Mouse (Mus musculus) embryonic facial prominence, embryonic 15.5 days (tissue): ENCODE data around the gene Fam98c. TPM values are rescaled to one million over a fixed set of nuclear protein-coding genes. Genes with fewer than 3 reads are reported as not detected.

Experiments used
- ATAC-seq: fragments of 200-750 bp; cut with Nextera tagmentation; 2 replicates; pipeline ENCODE4 v1.8.0; 2017; ENCODE audit warnings: low read depth, moderate TSS enrichment; ENCODE audit not compliant: insufficient number of reproducible peaks, low FRiP score, low TSS enrichment
- H3K27ac ChIP-seq: fragments of 300-500 bp; sonication (generic); replicated peaks from 2 replicates; pipeline ENCODE4 v1.5.1; 2015; ENCODE audit warnings: mild to moderate bottlenecking, inconsistent platforms
- H3K27me3 ChIP-seq: fragments of 300-500 bp; sonication (generic); 2 replicates; pipeline ENCODE4 v1.6.1; 2015; ENCODE audit warnings: inconsistent platforms
- H3K36me3 ChIP-seq: fragments of 300-500 bp; sonication (generic); 2 replicates; pipeline ENCODE4 v1.6.1; 2015; ENCODE audit warnings: mild to moderate bottlenecking, inconsistent platforms
- H3K4me1 ChIP-seq: fragments of 300-500 bp; sonication (generic); 2 replicates; pipeline ENCODE4 v1.6.1; 2015; ENCODE audit warnings: inconsistent platforms
- H3K4me2 ChIP-seq: fragments of 300-500 bp; sonication (generic); replicated peaks from 2 replicates; pipeline ENCODE4 v1.6.1; 2015; ENCODE audit warnings: mild to moderate bottlenecking, inconsistent platforms
- H3K4me3 ChIP-seq: fragments of 300-500 bp; sonication (generic); replicated peaks from 2 replicates; pipeline ENCODE4 v1.5.1; 2015; ENCODE audit warnings: mild to moderate bottlenecking, inconsistent platforms
- H3K9ac ChIP-seq: fragments of 300-500 bp; sonication (generic); 2 replicates; pipeline ENCODE4 v1.6.1; 2015; ENCODE audit warnings: inconsistent platforms
- H3K9me3 ChIP-seq: fragments of 300-500 bp; sonication (generic); replicated peaks from 2 replicates; pipeline ENCODE4 v1.6.1; 2016; ENCODE audit warnings: inconsistent platforms
- WGBS: fragments of 180-500 bp; shearing (Covaris S2); methylation state at CpG from one replicate; pipeline ENCODE4 v1.1.7; 2015; 5-methylcytosine and 5-hydroxymethylcytosine counted together
- polyA plus RNA-seq: library from polyadenylated mRNA; unstranded; fragments of >200 nt; fragmentation: Nextera tagmentation; extraction: Ambion mirVana; gene quantifications from 2 replicates; pipeline ENCODE4 v1.2.1, GENCODE M21; 2015

Fam98c gene
- polyA plus RNA-seq, 1 experiment from 2014 or later, result 24.6 TPM

- Histone ChIP-seq H3K4me3 (no peak overlapping the region), H3K9ac (no peak overlapping the region), H3K4me2 (no peak overlapping the region), H3K27ac (no peak overlapping the region), H3K27me3 (no peaks in the 10 kb centered on the region), H3K4me1 (peaks cover 12% of the 10 kb centered on the region), H3K36me3 (no peaks in the 10 kb centered on the region), H3K9me3 (no peaks in the 10 kb centered on the region)
- no peak for ATAC-seq
- 56% methylated on average over 2 of the region's 2 CpGs for WGBS
These were observed 27.3 kb downstream of the Fam98c start for GRCm38 (mm10) chr7:29128725-29129124.

GRCm38 (mm10) chr7:29126173-29126915 lies 29.7 kb downstream of the Fam98c start:
- H3K4me3 ChIP-seq, result no peak overlapping the region
- 20% methylated on average over 7 of the region's 7 CpGs for WGBS
- H3K4me1 ChIP-seq, result peaks cover 12% of the 10 kb centered on the region
- H3K27ac ChIP-seq, result no peak overlapping the region
- H3K9ac ChIP-seq, result no peak overlapping the region
- no peak overlapping the region for H3K4me2 ChIP-seq
- no peaks in the 10 kb centered on the region for H3K9me3 ChIP-seq
- H3K36me3 ChIP-seq, result no peaks in the 10 kb centered on the region
- H3K27me3 ChIP-seq, result no peaks in the 10 kb centered on the region
- ATAC-seq, result no peak

GRCm38 (mm10) chr7:29124970-29125369 lies 31.1 kb downstream of the Fam98c start, which contains the start of gene Ryr1:
Ryr1 (minus strand) TSS chr7:29125179.
- H3K9me3 ChIP-seq, result no peaks in the 10 kb centered on the region
- peak within 1 kb of the TSS; percentile 85 for H3K4me2 ChIP-seq
- 0 out of 2 replicates have a peak within 1 kb of the TSS, but pooled peaks have one; percentile 28 for H3K9ac ChIP-seq
- peak; percentile 71; the same call in 1 of the 2 replicates for ATAC-seq
- no peaks in the 10 kb centered on the region for H3K36me3 ChIP-seq
- H3K4me1 ChIP-seq, result peaks cover 12% of the 10 kb centered on the region
- 2% methylated on average over 16 of the region's 16 CpGs for WGBS
- no peaks in the 10 kb centered on the region for H3K27me3 ChIP-seq
- H3K27ac ChIP-seq, result peak within 1 kb of the TSS; percentile 14; the same call in 1 of the 2 replicates
- peak within 1 kb of the TSS; percentile 45 for H3K4me3 ChIP-seq

GRCm38 (mm10) chr7:29123531-29124358 lies 32.3 kb downstream of the Fam98c start:
- no peak overlapping the region for H3K9ac ChIP-seq
- WGBS, result 53% methylated on average over 5 of the region's 5 CpGs
- H3K4me2 ChIP-seq, result no peak overlapping the region
- peak overlapping the region; percentile 45 for H3K4me3 ChIP-seq
- H3K4me1 ChIP-seq, result peaks cover 12% of the 10 kb centered on the region
- peak; percentile 86 for ATAC-seq
- H3K36me3 ChIP-seq, result no peaks in the 10 kb centered on the region
- H3K9me3 ChIP-seq, result no peaks in the 10 kb centered on the region
- H3K27me3 ChIP-seq, result no peaks in the 10 kb centered on the region
- no peak overlapping the region for H3K27ac ChIP-seq

- 92% methylated on average over 9 of the region's 9 CpGs for WGBS
- no peak overlapping the region for H3K27ac ChIP-seq
- H3K4me3 ChIP-seq, result no peak overlapping the region
- no peaks in the 10 kb centered on the region for H3K27me3 ChIP-seq
- no peak overlapping the region for H3K4me2 ChIP-seq
- no peak overlapping the region for H3K9ac ChIP-seq
- ATAC-seq, result no peak
- H3K4me1 ChIP-seq, result peaks cover 12% of the 10 kb centered on the region
- no peaks in the 10 kb centered on the region for H3K36me3 ChIP-seq
- no peaks in the 10 kb centered on the region for H3K9me3 ChIP-seq
These were observed 33.2 kb downstream of the Fam98c start for GRCm38 (mm10) chr7:29122821-29123220.

- Histone ChIP-seq H3K4me3 (no peak overlapping the region), H3K4me2 (no peak overlapping the region), H3K27me3 (no peaks in the 10 kb centered on the region), H3K9ac (no peak overlapping the region), H3K9me3 (no peaks in the 10 kb centered on the region), H3K27ac (no peak overlapping the region), H3K36me3 (no peaks in the 10 kb centered on the region), H3K4me1 (peaks cover 5% of the 10 kb centered on the region)
- 45% methylated on average over 1 of the region's 1 CpGs for WGBS
- ATAC-seq, result no peak
These were observed 36.5 kb downstream of the Fam98c start for GRCm38 (mm10) chr7:29119526-29119925.

- no peaks in the 10 kb centered on the region for H3K36me3 ChIP-seq
- WGBS, result 14% methylated on average over 18 of the region's 18 CpGs
These were observed 37.7 kb downstream of the Fam98c start for GRCm38 (mm10) chr7:29118142-29118851.

GRCm38 (mm10) chr7:29108992-29109955 lies 46.8 kb downstream of the Fam98c start:
- Histone ChIP-seq H3K27me3 (no peaks in the 10 kb centered on the region), H3K9me3 (no peaks in the 10 kb centered on the region), H3K4me1 (peaks cover 9% of the 10 kb centered on the region), H3K27ac (no peak overlapping the region), H3K4me2 (peak overlapping the region; percentile 51), H3K4me3 (peak overlapping the region; percentile 22), H3K9ac (no peak overlapping the region), H3K36me3 (no peaks in the 10 kb centered on the region)
- peak; percentile 71 for ATAC-seq
- 27% methylated on average over 38 of the region's 38 CpGs for WGBS

More at GRCm38 (mm10) chr7:29118142-29118851, 37.7 kb downstream of the Fam98c start:
- H3K4me2 ChIP-seq, result no peak overlapping the region
- no peak overlapping the region for H3K27ac ChIP-seq
- no peaks in the 10 kb centered on the region for H3K4me1 ChIP-seq
- no peaks in the 10 kb centered on the region for H3K27me3 ChIP-seq
- ATAC-seq, result no peak
- no peak overlapping the region for H3K4me3 ChIP-seq
- H3K9me3 ChIP-seq, result no peaks in the 10 kb centered on the region
- no peak overlapping the region for H3K9ac ChIP-seq
